Comparison of ENCODE assay signal across 38 mouse cellular contexts in the genomic region with DNA sequence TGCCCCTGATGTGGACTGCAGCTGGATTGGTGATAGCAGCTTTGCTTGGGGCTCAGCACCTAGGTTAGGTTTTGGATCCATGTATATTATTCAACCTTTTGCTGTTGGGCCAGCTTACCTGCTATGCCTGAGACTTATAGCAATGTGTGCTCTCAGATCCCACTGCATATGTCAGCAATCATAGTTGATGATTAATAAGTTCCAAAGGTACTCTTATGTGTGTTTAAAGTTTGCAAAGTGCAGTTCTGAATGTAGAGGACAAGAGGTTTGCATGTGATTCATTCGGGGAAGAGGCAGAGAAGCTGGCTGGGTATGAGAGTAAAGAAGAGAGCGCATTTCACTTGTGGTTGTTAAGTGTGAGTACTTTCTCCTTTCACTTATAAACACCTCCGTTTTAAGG. TPM values are rescaled to one million over a fixed set of nuclear protein-coding genes. Genes with fewer than 3 reads are reported as not detected.
"Had no signal": no experiment of that assay in that cellular context is flagged by ENCODE, and none has a peak within 500 bp of the region (broad histone marks: within the 10 kb centered on the region; RNA-seq: fewer than 3 reads in every experiment).

No protein-coding gene starts in this region.

- H3K4me3 ChIP-seq: limb, embryonic 10.5 days; limb, embryonic 12.5 days; limb, embryonic 13.5 days; limb, embryonic 15.5 days; liver, embryonic 12.5 days; liver, embryonic 13.5 days; liver, embryonic 15.5 days; lung, embryonic 15.5 days; megakaryocyte, embryonic 14.5 days; midbrain, embryonic 10.5 days; midbrain, embryonic 12.5 days; midbrain, embryonic 13.5 days; midbrain, embryonic 15.5 days; myocyte; neural tube, embryonic 12.5 days; neural tube, embryonic 13.5 days had no signal

- H3K9me3 ChIP-seq: limb, embryonic 10.5 days; limb, embryonic 12.5 days; limb, embryonic 13.5 days; limb, embryonic 15.5 days; liver, embryonic 12.5 days; liver, embryonic 13.5 days; liver, embryonic 15.5 days; lung, embryonic 15.5 days; midbrain, embryonic 10.5 days; midbrain, embryonic 12.5 days; midbrain, embryonic 13.5 days; midbrain, embryonic 15.5 days; neural tube, embryonic 12.5 days; neural tube, embryonic 13.5 days had no signal

- H3K36me3 ChIP-seq: limb, embryonic 10.5 days; limb, embryonic 12.5 days; limb, embryonic 13.5 days; limb, embryonic 15.5 days; liver, embryonic 12.5 days; liver, embryonic 13.5 days; liver, embryonic 15.5 days; lung, embryonic 15.5 days; midbrain, embryonic 10.5 days; midbrain, embryonic 12.5 days; midbrain, embryonic 13.5 days; midbrain, embryonic 15.5 days; neural tube, embryonic 12.5 days; neural tube, embryonic 13.5 days had no signal

- H3K4me1 ChIP-seq: limb, embryonic 10.5 days; limb, embryonic 12.5 days; limb, embryonic 13.5 days; liver, embryonic 12.5 days; liver, embryonic 13.5 days; liver, embryonic 15.5 days; megakaryocyte, embryonic 14.5 days had no signal

- DNase-seq: left cerebral cortex, postnatal 4 days; liver; liver, embryonic 13.5 days; liver, postnatal 0 days; lung, adult 18-20 months; lung, adult 2 months; lung, embryonic 14.5 days; lung, postnatal 10 days; lung, postnatal 14 days; lung, postnatal 36 days; lung, postnatal 4 days; midbrain, embryonic 14.5 days had no signal

- ATAC-seq: liver, embryonic 12.5 days; liver, postnatal 0 days; lung, postnatal 0 days; midbrain, embryonic 13.5 days; midbrain, embryonic 15.5 days; midbrain, embryonic 16.5 days had no signal

- H3K4me2 ChIP-seq: limb, embryonic 12.5 days; limb, embryonic 13.5 days; limb, embryonic 15.5 days; liver, embryonic 11.5 days; liver, embryonic 12.5 days; liver, embryonic 13.5 days; liver, embryonic 15.5 days; lung, embryonic 14.5 days; lung, embryonic 15.5 days; midbrain, embryonic 11.5 days; midbrain, embryonic 12.5 days; midbrain, embryonic 13.5 days; midbrain, embryonic 15.5 days; neural tube, embryonic 12.5 days; neural tube, embryonic 13.5 days had no signal

- H3K27ac ChIP-seq: limb, embryonic 10.5 days; limb, embryonic 12.5 days; limb, embryonic 13.5 days; limb, embryonic 15.5 days; liver, embryonic 12.5 days; liver, embryonic 13.5 days; liver, embryonic 14.5 days; liver, embryonic 15.5 days; lung, embryonic 15.5 days; macrophage; midbrain, embryonic 10.5 days; midbrain, embryonic 12.5 days; midbrain, embryonic 13.5 days; midbrain, embryonic 15.5 days; neural tube, embryonic 12.5 days; neural tube, embryonic 13.5 days had no signal

- H3K9ac ChIP-seq: limb, embryonic 12.5 days; limb, embryonic 13.5 days; limb, embryonic 15.5 days; liver, embryonic 12.5 days; liver, embryonic 13.5 days; liver, embryonic 14.5 days; liver, embryonic 15.5 days; liver, postnatal 0 days; lung, embryonic 14.5 days; lung, embryonic 15.5 days; midbrain, embryonic 12.5 days; midbrain, embryonic 13.5 days; midbrain, embryonic 15.5 days; neural tube, embryonic 12.5 days; neural tube, embryonic 13.5 days had no signal

- H3K27me3 ChIP-seq: limb, embryonic 12.5 days; limb, embryonic 13.5 days; limb, embryonic 15.5 days; liver, embryonic 12.5 days; liver, embryonic 13.5 days; liver, embryonic 15.5 days; lung, embryonic 15.5 days; megakaryocyte, embryonic 14.5 days; midbrain, embryonic 15.5 days; neural tube, embryonic 12.5 days; neural tube, embryonic 13.5 days had no signal

RNA-seq across cellular contexts. Expression of gene Sh3gl2, which starts 43.7 kb away (rescaled TPM):
- total RNA-seq: megakaryocyte progenitor cell, adult 5-6 weeks; megakaryocyte, adult 5-6 weeks; megakaryocyte-erythroid progenitor cell, adult 5-6 weeks; monocyte, adult 5-6 weeks had no signal
- polyA plus RNA-seq: liver, adult 2 months; liver, embryonic 15.5 days; liver, postnatal 0 days; macrophage; myocyte had no signal
